Mouse (Mus musculus) adipose tissue, adult 10 weeks (tissue): ENCODE results near the gene Trim30c. TPM values are rescaled to one million over a fixed set of nuclear protein-coding genes. Genes with fewer than 3 reads are reported as not detected.

Source experiments
- polyA plus RNA-seq: library from polyadenylated mRNA; stranded (reverse); fragments of 350-450 nt; fragmentation: Illumina TruSeq; extraction: RNeasy Lipid Tissue Mini Kit (QIAGEN cat#74804); gene quantifications from one replicate; pipeline ENCODE4 v1.2.3, GENCODE M21; 2014; ENCODE audit warnings: low read depth, low replicate concordance

The Trim30c gene
- 0.47 TPM for polyA plus RNA-seq

DNA sequence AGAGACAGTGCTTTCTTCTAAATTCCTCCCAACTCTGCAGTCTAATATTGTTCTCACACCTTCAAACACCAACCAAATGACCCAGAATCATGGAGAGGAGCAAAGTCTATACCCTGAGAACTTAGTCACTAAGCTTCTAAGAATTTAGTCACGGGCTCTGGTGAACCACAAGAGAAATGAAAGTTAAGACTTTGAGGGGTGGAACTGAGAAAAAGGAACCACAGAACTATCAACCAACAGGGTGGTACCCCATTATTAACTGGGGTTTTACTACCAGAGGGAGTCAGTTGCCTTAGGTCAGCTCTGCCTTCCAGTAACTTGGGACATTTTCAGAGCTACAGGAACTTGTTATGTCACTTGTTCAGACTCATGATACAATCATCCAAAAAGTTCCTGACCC lies at the start of gene Trim30c:
Gene Trim30c, minus strand, starts transcription at position 140 of the 400 bp plus-strand sequence.

DNA sequence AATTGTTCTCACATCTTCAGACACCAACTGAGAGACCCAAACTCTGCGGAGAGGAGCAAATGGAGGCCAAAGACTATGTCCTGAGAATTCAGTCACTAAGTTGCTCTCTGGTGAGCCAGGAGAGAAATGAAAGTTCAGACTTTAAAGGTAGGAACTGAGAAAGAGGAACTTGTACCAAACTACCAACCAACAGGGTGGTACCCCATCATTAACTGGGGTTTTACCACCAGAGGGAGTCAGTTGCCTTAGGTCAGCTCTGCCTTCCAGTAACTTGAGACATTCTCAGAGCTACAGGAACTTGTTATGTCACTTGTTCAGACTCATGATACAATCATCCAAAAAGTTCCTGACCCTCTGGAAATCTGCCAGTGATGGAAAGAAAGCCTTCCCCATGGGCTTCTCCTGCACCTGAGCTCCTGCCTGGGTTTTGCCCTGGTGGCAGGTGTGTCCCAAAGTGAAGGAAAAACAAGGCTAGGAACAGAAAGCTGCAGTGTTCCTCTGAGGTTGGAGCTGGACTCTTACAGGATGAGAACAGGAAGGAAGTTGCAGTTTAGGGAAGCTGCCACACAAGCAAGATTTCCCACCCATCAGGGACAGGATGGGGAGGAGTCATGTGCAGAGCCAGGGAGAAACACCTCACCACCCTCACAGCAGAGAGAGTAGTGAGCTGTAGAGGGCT lies 30.8 kb downstream of the Trim30c start, which contains the start of gene Trim30b:
Gene Trim30b, minus strand, starts transcription at position 149 of the 679 bp plus-strand sequence.

GRCm38 (mm10) chr7:104352717-104353599 lies 47.7 kb downstream of the Trim30c start, which contains the start of gene Trim12c:
Gene Trim12c, minus strand, starts transcription at chr7:104353362.

Other genes with a start within 250 kb of the Trim30c start
- not detected for gene Olfm5, start 236.0 kb downstream of the Trim30c start, polyA plus RNA-seq
- not detected for gene Olfr648, start 217.4 kb downstream of the Trim30c start, polyA plus RNA-seq
- not detected for gene Olfr649, start 204.9 kb downstream of the Trim30c start, polyA plus RNA-seq
- 1.7 TPM for gene Trim6, start 182.0 kb downstream of the Trim30c start, polyA plus RNA-seq
- gene Trim34a, start 156.4 kb downstream of the Trim30c start, polyA plus RNA-seq, result 11.9 TPM
- gene Trim5, start 112.7 kb downstream of the Trim30c start, polyA plus RNA-seq, result 2.4 TPM
- 24.9 TPM for gene Trim12a, start 85.4 kb downstream of the Trim30c start, polyA plus RNA-seq
- gene Trim34b, start 71.4 kb downstream of the Trim30c start, polyA plus RNA-seq, result 0.42 TPM
- gene Trim12c, start 47.5 kb downstream of the Trim30c start, polyA plus RNA-seq, result 13.4 TPM
- gene Trim30b, start 31.0 kb downstream of the Trim30c start, polyA plus RNA-seq, result 0.25 TPM
- gene Trim30a, start 64.4 kb upstream of the Trim30c start, polyA plus RNA-seq, result 9.6 TPM
- 6.3 TPM for gene Trim30d, start 107.0 kb upstream of the Trim30c start, polyA plus RNA-seq
- not detected for gene Olfr651, start 149.3 kb upstream of the Trim30c start, polyA plus RNA-seq
- gene Olfr652, start 160.1 kb upstream of the Trim30c start, polyA plus RNA-seq, result not detected
- not detected for gene Olfr653, start 176.5 kb upstream of the Trim30c start, polyA plus RNA-seq
- gene Olfr654, start 186.2 kb upstream of the Trim30c start, polyA plus RNA-seq, result not detected
- gene Olfr655, start 200.9 kb upstream of the Trim30c start, polyA plus RNA-seq, result not detected
- not detected for gene Olfr656, start 213.1 kb upstream of the Trim30c start, polyA plus RNA-seq
- not detected for gene Olfr657, start 224.0 kb upstream of the Trim30c start, polyA plus RNA-seq
- gene Olfr658, start 246.5 kb upstream of the Trim30c start, polyA plus RNA-seq, result not detected